Mouse (Mus musculus): ENCODE data around the gene Ifnz. TPM values are rescaled to one million over a fixed set of nuclear protein-coding genes. Genes with fewer than 3 reads are reported as not detected.

Ifnz gene
- polyA plus RNA-seq, 1 experiment from 2014 or later = not detected

Other genes with a start within 250 kb of the Ifnz start
- gene Ifna15, start 223.9 kb upstream of the Ifnz start, polyA plus RNA-seq (2016; fragmentation: Nextera tagmentation; extraction: Ambion mirVana) = not detected in 2 replicates
- gene Ifna14, start 210.3 kb upstream of the Ifnz start, polyA plus RNA-seq (2016; fragmentation: Nextera tagmentation; extraction: Ambion mirVana) = not detected in 2 replicates
- not detected in 2 replicates for gene Ifna9, start 189.7 kb upstream of the Ifnz start, polyA plus RNA-seq (2016; fragmentation: Nextera tagmentation; extraction: Ambion mirVana)
- not detected in 2 replicates for gene Ifna12, start 178.8 kb upstream of the Ifnz start, polyA plus RNA-seq (2016; fragmentation: Nextera tagmentation; extraction: Ambion mirVana)
- not detected in 2 replicates for gene C87499, start 147.7 kb upstream of the Ifnz start, polyA plus RNA-seq (2016; fragmentation: Nextera tagmentation; extraction: Ambion mirVana)
- not detected in 2 replicates for gene Ifna13, start 137.7 kb upstream of the Ifnz start, polyA plus RNA-seq (2016; fragmentation: Nextera tagmentation; extraction: Ambion mirVana)
- gene Ifna16, start 105.2 kb upstream of the Ifnz start, polyA plus RNA-seq (2016; fragmentation: Nextera tagmentation; extraction: Ambion mirVana) = not detected in 2 replicates
- gene Ifna2, start 98.2 kb upstream of the Ifnz start, polyA plus RNA-seq (2016; fragmentation: Nextera tagmentation; extraction: Ambion mirVana) = not detected in 2 replicates
- not detected in 2 replicates for gene Ifnab, start 90.8 kb upstream of the Ifnz start, polyA plus RNA-seq (2016; fragmentation: Nextera tagmentation; extraction: Ambion mirVana)
- gene Gm26566, start 60.3 kb upstream of the Ifnz start, polyA plus RNA-seq (2016; fragmentation: Nextera tagmentation; extraction: Ambion mirVana) = 1.4 and 1.9 TPM in 2 replicates
- 144 and 152 TPM in 2 replicates for gene Klhl9, start 59.7 kb upstream of the Ifnz start, polyA plus RNA-seq (2016; fragmentation: Nextera tagmentation; extraction: Ambion mirVana)
- not detected in 2 replicates for gene Gm13271, start 27.3 kb upstream of the Ifnz start, polyA plus RNA-seq (2016; fragmentation: Nextera tagmentation; extraction: Ambion mirVana)
- 0.31 and 0.39 TPM in 2 replicates for gene Gm13283, start 22.0 kb upstream of the Ifnz start, polyA plus RNA-seq (2016; fragmentation: Nextera tagmentation; extraction: Ambion mirVana)
- not detected in 2 replicates for gene Gm13290, start 8.3 kb upstream of the Ifnz start, polyA plus RNA-seq (2016; fragmentation: Nextera tagmentation; extraction: Ambion mirVana)
- gene Gm13289, start 5.2 kb upstream of the Ifnz start, polyA plus RNA-seq (2016; fragmentation: Nextera tagmentation; extraction: Ambion mirVana) = not detected in 2 replicates
- gene Gm13272, start 2.3 kb upstream of the Ifnz start, polyA plus RNA-seq (2016; fragmentation: Nextera tagmentation; extraction: Ambion mirVana) = not detected in 2 replicates
- 0.62 TPM in 1 of 2 replicates, not detected in the other for gene Gm13276, start 3.6 kb downstream of the Ifnz start, polyA plus RNA-seq (2016; fragmentation: Nextera tagmentation; extraction: Ambion mirVana)
- gene Gm13277, start 6.5 kb downstream of the Ifnz start, polyA plus RNA-seq (2016; fragmentation: Nextera tagmentation; extraction: Ambion mirVana) = not detected in 2 replicates
- not detected in 2 replicates for gene Gm13278, start 9.4 kb downstream of the Ifnz start, polyA plus RNA-seq (2016; fragmentation: Nextera tagmentation; extraction: Ambion mirVana)
- not detected in 2 replicates for gene Gm13275, start 12.4 kb downstream of the Ifnz start, polyA plus RNA-seq (2016; fragmentation: Nextera tagmentation; extraction: Ambion mirVana)
- gene Gm13279, start 15.3 kb downstream of the Ifnz start, polyA plus RNA-seq (2016; fragmentation: Nextera tagmentation; extraction: Ambion mirVana) = not detected in 2 replicates
- gene Gm13285, start 17.5 kb downstream of the Ifnz start, polyA plus RNA-seq (2016; fragmentation: Nextera tagmentation; extraction: Ambion mirVana) = 0.26 and 0.95 TPM in 2 replicates
- not detected in 2 replicates for gene Gm13287, start 21.1 kb downstream of the Ifnz start, polyA plus RNA-seq (2016; fragmentation: Nextera tagmentation; extraction: Ambion mirVana)
- not detected in 2 replicates for gene Gm13288, start 23.4 kb downstream of the Ifnz start, polyA plus RNA-seq (2016; fragmentation: Nextera tagmentation; extraction: Ambion mirVana)
- gene Ifna7, start 34.1 kb downstream of the Ifnz start, polyA plus RNA-seq (2016; fragmentation: Nextera tagmentation; extraction: Ambion mirVana) = not detected in 2 replicates
- not detected in 2 replicates for gene Ifna11, start 37.8 kb downstream of the Ifnz start, polyA plus RNA-seq (2016; fragmentation: Nextera tagmentation; extraction: Ambion mirVana)
- gene Ifna6, start 45.3 kb downstream of the Ifnz start, polyA plus RNA-seq (2016; fragmentation: Nextera tagmentation; extraction: Ambion mirVana) = not detected in 2 replicates
- not detected in 2 replicates for gene Ifna5, start 53.4 kb downstream of the Ifnz start, polyA plus RNA-seq (2016; fragmentation: Nextera tagmentation; extraction: Ambion mirVana)
- gene Ifna4, start 59.7 kb downstream of the Ifnz start, polyA plus RNA-seq (2016; fragmentation: Nextera tagmentation; extraction: Ambion mirVana) = not detected in 2 replicates
- gene Ifna1, start 68.0 kb downstream of the Ifnz start, polyA plus RNA-seq (2016; fragmentation: Nextera tagmentation; extraction: Ambion mirVana) = not detected in 2 replicates
- not detected in 2 replicates for gene Ifne, start 98.1 kb downstream of the Ifnz start, polyA plus RNA-seq (2016; fragmentation: Nextera tagmentation; extraction: Ambion mirVana)

Measured in hindbrain, embryonic 12.5 days (tissue).